Mouse (Mus musculus) myocyte (in vitro differentiated cells): ENCODE results near the gene Rasal1.

Source experiments
- E2F4 ChIP-seq: IDR thresholded peaks from one replicate; pipeline ENCODE4 v1.6.1; 2011; ENCODE audit warnings: mild to moderate bottlenecking, control low read depth, moderate library complexity; ENCODE audit not compliant: insufficient read depth
- MYOG ChIP-seq, 3 experiments: IDR thresholded peaks; one replicate each; pipeline ENCODE4 v1.6.1; 2011; ENCODE audit warnings: control low read depth in 2 of 3, low read depth in 2 of 3, mild to moderate bottlenecking in 2 of 3; ENCODE audit not compliant: insufficient read length in 2 of 3, control insufficient read depth in 1 of 3, insufficient read depth in 1 of 3
- POLR2A ChIP-seq: IDR thresholded peaks from one replicate; pipeline ENCODE4 v1.6.1; 2011; ENCODE audit warnings: low read depth, mild to moderate bottlenecking, control low read depth, moderate library complexity; ENCODE audit not compliant: insufficient read length
- POLR2AphosphoS2 ChIP-seq: IDR thresholded peaks from one replicate; pipeline ENCODE4 v1.6.1; 2011; ENCODE audit warnings: low read depth, control low read depth; ENCODE audit not compliant: insufficient read length
- REST ChIP-seq: IDR thresholded peaks from one replicate; pipeline ENCODE4 v1.6.1; 2011; ENCODE audit warnings: mild to moderate bottlenecking, control low read depth, moderate library complexity; ENCODE audit not compliant: insufficient read depth, insufficient read length
- SRF ChIP-seq: IDR thresholded peaks from one replicate; pipeline ENCODE4 v1.6.1; 2011; ENCODE audit warnings: low read depth; ENCODE audit not compliant: control insufficient read depth, insufficient read length
- TCF12 ChIP-seq: IDR thresholded peaks from one replicate; pipeline ENCODE4 v1.6.1; 2011; ENCODE audit warnings: mild to moderate bottlenecking, control low read depth; ENCODE audit not compliant: poor library complexity, insufficient read depth, severe bottlenecking
- TCF3 ChIP-seq: IDR thresholded peaks from one replicate; pipeline ENCODE4 v1.6.1; 2011; ENCODE audit warnings: low read depth, control low read depth; ENCODE audit not compliant: insufficient read length
- USF1 ChIP-seq: IDR thresholded peaks from one replicate; pipeline ENCODE4 v1.6.1; 2011; ENCODE audit warnings: low read depth, mild to moderate bottlenecking, control low read depth, moderate library complexity

DNA sequence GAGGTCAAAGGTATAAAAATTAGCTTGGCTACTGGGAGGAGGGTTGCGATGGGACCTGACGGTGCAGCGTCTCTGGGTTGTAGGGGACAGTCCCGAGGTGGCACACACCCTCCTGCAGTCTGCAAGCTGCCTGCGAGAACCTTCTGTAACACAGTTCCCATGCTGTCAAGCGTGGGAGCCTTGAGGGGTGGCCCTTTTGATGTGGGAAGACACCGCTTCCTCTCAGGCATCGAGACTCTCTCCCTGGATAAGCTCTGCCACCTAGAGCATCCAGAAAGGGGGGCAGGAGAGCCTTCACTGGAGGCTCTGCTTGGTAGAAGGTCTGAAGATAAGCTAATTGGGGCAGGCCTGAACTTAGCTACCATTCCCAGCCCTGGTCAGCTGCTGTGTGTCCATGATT is 37.1 kb downstream of the Rasal1 start:
- TF ChIP-seq TCF3 (no peak), E2F4 (no peak), REST (no peak), MYOG (IDR thresholded peaks at IDR 0.05; ENCODE audit: control insufficient read depth in 1 of 3, insufficient read depth in 1 of 3, insufficient read length in 2 of 3, low read depth in 2 of 3) (no peak), POLR2A (no peak), USF1 (no peak), POLR2AphosphoS2 (no peak), TCF12 (no peak), SRF (no peak)
